Mouse (Mus musculus) midbrain, embryonic 10.5 days (tissue): ENCODE measurements around the gene L3mbtl4. TPM values are rescaled to one million over a fixed set of nuclear protein-coding genes. Genes with fewer than 3 reads are reported as not detected.
"Not testable (repeated sequence)": the region's sequence is repeated elsewhere in the genome, so short reads cannot be mapped to it uniquely, and the experiment has no call there.

Source experiments
- DNase-seq: peaks from one replicate; pipeline ENCODE4 v3.0.0-alpha.2; 2017; ENCODE audit warnings: low spot score
- H3K27ac ChIP-seq: fragments of 300-500 bp; sonication (generic); replicated peaks from 2 replicates; pipeline ENCODE4 v1.5.1; 2016; ENCODE audit warnings: mild to moderate bottlenecking
- H3K27me3 ChIP-seq: fragments of 300-500 bp; sonication (generic); 2 replicates; pipeline ENCODE4 v1.6.1; 2016; ENCODE audit warnings: low read depth, mild to moderate bottlenecking; ENCODE audit not compliant: poor library complexity, severe bottlenecking
- H3K36me3 ChIP-seq: fragments of 300-500 bp; sonication (generic); 2 replicates; pipeline ENCODE4 v1.6.1; 2016; ENCODE audit warnings: mild to moderate bottlenecking, moderate library complexity
- H3K4me1 ChIP-seq: fragments of 300-500 bp; sonication (generic); 2 replicates; pipeline ENCODE4 v1.6.1; 2016
- H3K4me3 ChIP-seq: fragments of 300-500 bp; sonication (generic); 2 replicates; pipeline ENCODE4 v1.5.1; 2016; ENCODE audit warnings: mild to moderate bottlenecking, moderate library complexity
- H3K9me3 ChIP-seq: fragments of 300-500 bp; sonication (generic); replicated peaks from 2 replicates; pipeline ENCODE4 v1.6.1; 2016; ENCODE audit warnings: mild to moderate bottlenecking
- WGBS: fragments of 180-500 bp; shearing (Covaris S2); methylation state at CpG from one replicate; pipeline ENCODE4 v1.1.7; 2016; 5-methylcytosine and 5-hydroxymethylcytosine counted together
- polyA plus RNA-seq: library from polyadenylated mRNA; unstranded; fragments of >200 nt; fragmentation: Nextera tagmentation; extraction: Ambion mirVana; gene quantifications from 2 replicates; pipeline ENCODE4 v1.2.1, GENCODE M21; 2016

L3mbtl4 gene
- polyA plus RNA-seq, 1 experiment from 2014 or later, result 0.17 TPM

GRCm38 (mm10) chr17:68433576-68433975 lies 160.0 kb downstream of the L3mbtl4 start:
- no peaks in the 10 kb centered on the region for H3K4me1 ChIP-seq
- no peak overlapping the region for H3K4me3 ChIP-seq
- H3K27me3 ChIP-seq, result no peaks in the 10 kb centered on the region
- no peak for DNase-seq
- H3K36me3 ChIP-seq, result no peaks in the 10 kb centered on the region
- WGBS, result 66% methylated on average over 5 of the region's 5 CpGs
- H3K9me3 ChIP-seq, result no peaks in the 10 kb centered on the region
- H3K27ac ChIP-seq, result no peak overlapping the region

GRCm38 (mm10) chr17:68450921-68451320 lies 177.3 kb downstream of the L3mbtl4 start:
- no peaks in the 10 kb centered on the region for H3K9me3 ChIP-seq
- H3K4me1 ChIP-seq, result no peaks in the 10 kb centered on the region
- no peak for DNase-seq
- no peaks in the 10 kb centered on the region for H3K27me3 ChIP-seq
- no peaks in the 10 kb centered on the region for H3K36me3 ChIP-seq
- WGBS, result 94% methylated on average over 1 of the region's 1 CpGs
- H3K4me3 ChIP-seq, result no peak overlapping the region
- no peak overlapping the region for H3K27ac ChIP-seq

- 90% methylated on average over 5 of the region's 5 CpGs for WGBS
- H3K9me3 ChIP-seq, result no peaks in the 10 kb centered on the region
- no peak overlapping the region for H3K4me3 ChIP-seq
- no peaks in the 10 kb centered on the region for H3K4me1 ChIP-seq
- H3K27me3 ChIP-seq, result no peaks in the 10 kb centered on the region
- no peak overlapping the region for H3K27ac ChIP-seq
- no peaks in the 10 kb centered on the region for H3K36me3 ChIP-seq
- DNase-seq, result no peak
Observed at GRCm38 (mm10) chr17:68461471-68461870, 187.9 kb downstream of the L3mbtl4 start.

- Histone ChIP-seq H3K4me1 (no peaks in the 10 kb centered on the region), H3K4me3 (no peak overlapping the region), H3K27ac (no peak overlapping the region), H3K36me3 (no peaks in the 10 kb centered on the region), H3K9me3 (no peaks in the 10 kb centered on the region), H3K27me3 (no peaks in the 10 kb centered on the region)
- DNase-seq, result no peak
- WGBS, result 68% methylated on average over 1 of the region's 1 CpGs
Observed at GRCm38 (mm10) chr17:68467311-68467710, 193.7 kb downstream of the L3mbtl4 start.

- 82% methylated on average over 4 of the region's 4 CpGs for WGBS
- no peaks in the 10 kb centered on the region for H3K9me3 ChIP-seq
Observed at GRCm38 (mm10) chr17:68490065-68490691, 216.6 kb downstream of the L3mbtl4 start.

GRCm38 (mm10) chr17:68492231-68492630 lies 218.6 kb downstream of the L3mbtl4 start:
- H3K4me1 ChIP-seq, result no peaks in the 10 kb centered on the region; the same call in 1 of the 2 replicates
- DNase-seq, result no peak
- H3K27ac ChIP-seq, result no peak overlapping the region
- H3K9me3 ChIP-seq, result no peaks in the 10 kb centered on the region
- no peak overlapping the region for H3K4me3 ChIP-seq
- WGBS, result 85% methylated on average over 3 of the region's 3 CpGs
- H3K27me3 ChIP-seq, result no peaks in the 10 kb centered on the region
- H3K36me3 ChIP-seq, result no peaks in the 10 kb centered on the region

More at GRCm38 (mm10) chr17:68490065-68490691, 216.6 kb downstream of the L3mbtl4 start:
- no peak overlapping the region for H3K27ac ChIP-seq
- no peaks in the 10 kb centered on the region for H3K36me3 ChIP-seq
- H3K27me3 ChIP-seq, result no peaks in the 10 kb centered on the region
- no peaks in the 10 kb centered on the region; the same call in 1 of the 2 replicates for H3K4me1 ChIP-seq
- H3K4me3 ChIP-seq, result no peak overlapping the region
- no peak for DNase-seq

- 83% methylated on average over 2 of the region's 4 CpGs for WGBS
- not testable (repeated sequence) for DNase-seq, H3K27me3 ChIP-seq
Observed at GRCm38 (mm10) chr17:68502998-68503397, 229.4 kb downstream of the L3mbtl4 start.

GRCm38 (mm10) chr17:68559698-68560097 lies 286.1 kb downstream of the L3mbtl4 start:
- DNase-seq, result no peak
- no peaks in the 10 kb centered on the region for H3K9me3 ChIP-seq
- no peak overlapping the region for H3K4me3 ChIP-seq
- no peak overlapping the region for H3K27ac ChIP-seq
- H3K36me3 ChIP-seq, result no peaks in the 10 kb centered on the region
- no peaks in the 10 kb centered on the region for H3K27me3 ChIP-seq
- whole genome bisulfite sequencing, result 81% methylated on average over 9 of the region's 9 CpGs
- H3K4me1 ChIP-seq, result no peaks in the 10 kb centered on the region

More at GRCm38 (mm10) chr17:68502998-68503397, 229.4 kb downstream of the L3mbtl4 start:
- H3K9me3 ChIP-seq, H3K36me3 ChIP-seq, H3K4me3 ChIP-seq, H3K4me1 ChIP-seq, H3K27ac ChIP-seq: not testable (repeated sequence)

GRCm38 (mm10) chr17:68560264-68560663 lies 286.7 kb downstream of the L3mbtl4 start:
- no peak for DNase-seq

GRCm38 (mm10) chr17:68571806-68572205 lies 298.2 kb downstream of the L3mbtl4 start:
- Histone ChIP-seq H3K36me3 (no peaks in the 10 kb centered on the region), H3K27me3 (no peaks in the 10 kb centered on the region), H3K4me3 (no peak overlapping the region), H3K27ac (no peak overlapping the region), H3K9me3 (no peaks in the 10 kb centered on the region), H3K4me1 (no peaks in the 10 kb centered on the region)
- WGBS, result 94% methylated on average over 6 of the region's 6 CpGs
- no peak for DNase-seq

More at GRCm38 (mm10) chr17:68560264-68560663, 286.7 kb downstream of the L3mbtl4 start:
- H3K27me3 ChIP-seq, result no peaks in the 10 kb centered on the region
- no peak overlapping the region for H3K4me3 ChIP-seq
- no peaks in the 10 kb centered on the region for H3K4me1 ChIP-seq
- H3K27ac ChIP-seq, result no peak overlapping the region
- no peaks in the 10 kb centered on the region for H3K36me3 ChIP-seq
- H3K9me3 ChIP-seq, result no peaks in the 10 kb centered on the region
- WGBS, result 42% methylated on average over 1 of the region's 1 CpGs

- Histone ChIP-seq H3K4me1 (no peaks in the 10 kb centered on the region), H3K9me3 (no peaks in the 10 kb centered on the region), H3K27ac (no peak overlapping the region; the same call in 1 of the 2 replicates), H3K36me3 (no peaks in the 10 kb centered on the region), H3K27me3 (no peaks in the 10 kb centered on the region), H3K4me3 (no peak overlapping the region)
- 84% methylated on average over 3 of the region's 3 CpGs for whole genome bisulfite sequencing
- DNase-seq, result no peak
Observed at GRCm38 (mm10) chr17:68585195-68585594, 311.6 kb downstream of the L3mbtl4 start.

GRCm38 (mm10) chr17:68591619-68592018 lies 318.0 kb downstream of the L3mbtl4 start:
- whole genome bisulfite sequencing, result 83% methylated on average over 4 of the region's 4 CpGs
- no peaks in the 10 kb centered on the region for H3K36me3 ChIP-seq
- H3K27ac ChIP-seq, result no peak overlapping the region
- no peaks in the 10 kb centered on the region for H3K27me3 ChIP-seq
- no peak overlapping the region for H3K4me3 ChIP-seq
- DNase-seq, result no peak
- H3K9me3 ChIP-seq, result no peaks in the 10 kb centered on the region
- H3K4me1 ChIP-seq, result no peaks in the 10 kb centered on the region

- Histone ChIP-seq H3K36me3 (no peaks in the 10 kb centered on the region), H3K4me1 (no peaks in the 10 kb centered on the region), H3K27me3 (no peaks in the 10 kb centered on the region), H3K4me3 (no peak overlapping the region), H3K27ac (no peak overlapping the region), H3K9me3 (no peaks in the 10 kb centered on the region)
- no peak for DNase-seq
- WGBS, result 91% methylated on average over 4 of the region's 4 CpGs
Observed at GRCm38 (mm10) chr17:68602744-68603143, 329.1 kb downstream of the L3mbtl4 start.
